Mouse (Mus musculus): ENCODE measurements around the gene Cyp2w1. TPM values are rescaled to one million over a fixed set of nuclear protein-coding genes. Genes with fewer than 3 reads are reported as not detected.

Gene Cyp2w1
- polyA plus RNA-seq, 1 experiment from 2014 or later = not detected

- H3K36me3 ChIP-seq (replicated peaks) = no peaks in the 10 kb centered on the region
- 0 out of 2 replicates have a peak overlapping the region, but pooled peaks have one; percentile 64 for H3K4me3 ChIP-seq (replicated peaks)
- H3K27me3 ChIP-seq = peaks cover 39% of the 10 kb centered on the region
- peaks cover 41% of the 10 kb centered on the region for H3K4me1 ChIP-seq (replicated peaks)
- H3K9me3 ChIP-seq (replicated peaks) = no peaks in the 10 kb centered on the region
- H3K4me2 ChIP-seq = peak overlapping the region; percentile 94
- H3K9ac ChIP-seq = no peak overlapping the region
- 69% methylated on average over 9 of the region's 9 CpGs for WGBS (ENCODE audit: insufficient replicate concordance)
- no peak overlapping the region for H3K27ac ChIP-seq (replicated peaks)
- ATAC-seq (ENCODE audit: insufficient read depth) = no peak
These were observed 29.0 kb upstream of the Cyp2w1 start for GRCm38 (mm10) chr5:139323260-139323924.

- H3K27me3 ChIP-seq = peaks cover 39% of the 10 kb centered on the region
- peak overlapping the region; percentile 55 for H3K27ac ChIP-seq (replicated peaks)
- peak overlapping the region; percentile 94 for H3K4me2 ChIP-seq
- peaks cover 41% of the 10 kb centered on the region for H3K4me1 ChIP-seq (replicated peaks)
- no peak overlapping the region for H3K9ac ChIP-seq
- H3K4me3 ChIP-seq (replicated peaks) = peak overlapping the region; percentile 64
- WGBS (ENCODE audit: insufficient replicate concordance) = 57% methylated on average over 5 of the region's 5 CpGs
- no peak for ATAC-seq (ENCODE audit: insufficient read depth)
- no peaks in the 10 kb centered on the region for H3K36me3 ChIP-seq (replicated peaks)
- no peaks in the 10 kb centered on the region for H3K9me3 ChIP-seq (replicated peaks)
These were observed 28.3 kb upstream of the Cyp2w1 start for GRCm38 (mm10) chr5:139324045-139324491.

GRCm38 (mm10) chr5:139324691-139325394, 27.6 kb upstream of the Cyp2w1 start:
- peak; percentile 28; the same call in 1 of the 2 replicates for ATAC-seq (ENCODE audit: insufficient read depth)
- Histone ChIP-seq H3K9me3 (replicated peaks) (no peaks in the 10 kb centered on the region), H3K27ac (replicated peaks) (peak overlapping the region; percentile 70), H3K36me3 (replicated peaks) (no peaks in the 10 kb centered on the region), H3K27me3 (peaks cover 39% of the 10 kb centered on the region), H3K4me3 (replicated peaks) (peak overlapping the region; percentile 64), H3K4me1 (replicated peaks) (peaks cover 41% of the 10 kb centered on the region), H3K9ac (peak overlapping the region; percentile 56; the same call in 1 of the 2 replicates), H3K4me2 (peak overlapping the region; percentile 94)
- 2% methylated on average over 56 of the region's 62 CpGs for WGBS (ENCODE audit: insufficient replicate concordance)

GRCm38 (mm10) chr5:139325395-139325966, 26.9 kb upstream of the Cyp2w1 start, which contains the start of gene Adap1:
Gene Adap1, minus strand, starts transcription at chr5:139325622.
- ATAC-seq (ENCODE audit: insufficient read depth) = peak; percentile 73
- H3K4me3 ChIP-seq (replicated peaks) = peak within 1 kb of the TSS; percentile 64
- H3K36me3 ChIP-seq (replicated peaks) = no peaks in the 10 kb centered on the region
- 1% methylated on average over 61 of the region's 61 CpGs for WGBS (ENCODE audit: insufficient replicate concordance)
- H3K4me2 ChIP-seq = peak within 1 kb of the TSS; percentile 94
- H3K4me1 ChIP-seq (replicated peaks) = peaks cover 41% of the 10 kb centered on the region
- H3K27me3 ChIP-seq = peaks cover 39% of the 10 kb centered on the region
- H3K9ac ChIP-seq = peak within 1 kb of the TSS; percentile 56; the same call in 1 of the 2 replicates
- no peaks in the 10 kb centered on the region for H3K9me3 ChIP-seq (replicated peaks)
- H3K27ac ChIP-seq (replicated peaks) = peak within 1 kb of the TSS; percentile 70

GRCm38 (mm10) chr5:139326111-139326696, 26.2 kb upstream of the Cyp2w1 start:
- Histone ChIP-seq H3K4me2 (peak overlapping the region; percentile 94), H3K9ac (no peak overlapping the region), H3K4me1 (replicated peaks) (peaks cover 41% of the 10 kb centered on the region), H3K9me3 (replicated peaks) (no peaks in the 10 kb centered on the region), H3K27ac (replicated peaks) (no peak overlapping the region), H3K4me3 (replicated peaks) (peak overlapping the region; percentile 64; the same call in 1 of the 2 replicates), H3K27me3 (peaks cover 39% of the 10 kb centered on the region), H3K36me3 (replicated peaks) (no peaks in the 10 kb centered on the region)
- no peak for ATAC-seq (ENCODE audit: insufficient read depth)
- WGBS (ENCODE audit: insufficient replicate concordance) = 51% methylated on average over 13 of the region's 13 CpGs

- Histone ChIP-seq H3K9ac (no peak overlapping the region), H3K4me3 (replicated peaks) (no peak overlapping the region), H3K36me3 (replicated peaks) (no peaks in the 10 kb centered on the region), H3K27ac (replicated peaks) (peak overlapping the region; percentile 64), H3K9me3 (replicated peaks) (no peaks in the 10 kb centered on the region), H3K4me1 (replicated peaks) (peaks cover 45% of the 10 kb centered on the region), H3K27me3 (peaks cover 39% of the 10 kb centered on the region), H3K4me2 (no peak overlapping the region)
- no peak for ATAC-seq (ENCODE audit: insufficient read depth)
- WGBS (ENCODE audit: insufficient replicate concordance) = 58% methylated on average over 7 of the region's 7 CpGs
These were observed 25.3 kb upstream of the Cyp2w1 start for GRCm38 (mm10) chr5:139326986-139327633.

- 17% methylated on average over 7 of the region's 7 CpGs for whole genome bisulfite sequencing (ENCODE audit: insufficient replicate concordance)
- H3K36me3 ChIP-seq (replicated peaks) = no peaks in the 10 kb centered on the region
- no peak overlapping the region for H3K9ac ChIP-seq
- no peak overlapping the region for H3K4me3 ChIP-seq (replicated peaks)
- H3K4me2 ChIP-seq = no peak overlapping the region
- no peak for ATAC-seq (ENCODE audit: insufficient read depth)
- peak overlapping the region; percentile 64; the same call in 1 of the 2 replicates for H3K27ac ChIP-seq (replicated peaks)
- peaks cover 39% of the 10 kb centered on the region for H3K27me3 ChIP-seq
- H3K4me1 ChIP-seq (replicated peaks) = peaks cover 51% of the 10 kb centered on the region
- no peaks in the 10 kb centered on the region for H3K9me3 ChIP-seq (replicated peaks)
These were observed 24.8 kb upstream of the Cyp2w1 start for GRCm38 (mm10) chr5:139327634-139328020.

- Histone ChIP-seq H3K27ac (replicated peaks) (no peak overlapping the region), H3K9ac (no peak overlapping the region), H3K27me3 (peaks cover 13% of the 10 kb centered on the region), H3K36me3 (replicated peaks) (no peaks in the 10 kb centered on the region), H3K4me2 (no peak overlapping the region), H3K4me3 (replicated peaks) (no peak overlapping the region), H3K9me3 (replicated peaks) (no peaks in the 10 kb centered on the region), H3K4me1 (replicated peaks) (peaks cover 35% of the 10 kb centered on the region)
- WGBS (ENCODE audit: insufficient replicate concordance) = 56% methylated on average over 7 of the region's 7 CpGs
- no peak for ATAC-seq (ENCODE audit: insufficient read depth)
These were observed 21.7 kb upstream of the Cyp2w1 start for GRCm38 (mm10) chr5:139330766-139331165.

- Histone ChIP-seq H3K4me2 (no peak overlapping the region), H3K9me3 (replicated peaks) (no peaks in the 10 kb centered on the region), H3K4me3 (replicated peaks) (no peak overlapping the region), H3K27me3 (peaks cover 6% of the 10 kb centered on the region; the same call in 1 of the 2 replicates), H3K9ac (no peak overlapping the region), H3K36me3 (replicated peaks) (peaks cover 6% of the 10 kb centered on the region), H3K27ac (replicated peaks) (no peak overlapping the region), H3K4me1 (replicated peaks) (peaks cover 25% of the 10 kb centered on the region)
- 13% methylated on average over 8 of the region's 8 CpGs for WGBS (ENCODE audit: insufficient replicate concordance)
- no peak for ATAC-seq (ENCODE audit: insufficient read depth)
These were observed 20.7 kb upstream of the Cyp2w1 start for GRCm38 (mm10) chr5:139331742-139332141.

GRCm38 (mm10) chr5:139332590-139333272, 19.7 kb upstream of the Cyp2w1 start:
- Histone ChIP-seq H3K9me3 (replicated peaks) (no peaks in the 10 kb centered on the region), H3K36me3 (replicated peaks) (peaks cover 14% of the 10 kb centered on the region), H3K27ac (replicated peaks) (peak overlapping the region; percentile 5; the same call in 1 of the 2 replicates), H3K9ac (no peak overlapping the region), H3K4me2 (no peak overlapping the region), H3K4me1 (replicated peaks) (peaks cover 16% of the 10 kb centered on the region), H3K4me3 (replicated peaks) (no peak overlapping the region), H3K27me3 (no peaks in the 10 kb centered on the region)
- ATAC-seq (ENCODE audit: insufficient read depth) = peak; percentile 40
- 65% methylated on average over 8 of the region's 8 CpGs for WGBS (ENCODE audit: insufficient replicate concordance)
